Mouse (Mus musculus) kidney, postnatal 0 days (tissue): ENCODE results near the gene Olfr547. TPM values are rescaled to one million over a fixed set of nuclear protein-coding genes. Genes with fewer than 3 reads are reported as not detected.
"Not testable (repeated sequence)": the region's sequence is repeated elsewhere in the genome, so short reads cannot be mapped to it uniquely, and the experiment has no call there.

Source experiments
- ATAC-seq: fragments of 200-750 bp; cut with Nextera tagmentation; replicated peaks from 2 replicates; pipeline ENCODE4 v1.8.0; 2017; ENCODE audit warnings: low read depth, moderate number of reproducible peaks, moderate TSS enrichment, moderate library complexity; ENCODE audit not compliant: low FRiP score
- DNase-seq: peaks from one replicate; pipeline ENCODE4 v3.0.0-alpha.2; 2016; ENCODE audit warnings: low spot score
- H3K27ac ChIP-seq: fragments of 300-500 bp; sonication (generic); 2 replicates; pipeline ENCODE4 v1.5.1; 2014; ENCODE audit warnings: mild to moderate bottlenecking
- H3K27me3 ChIP-seq: fragments of 300-500 bp; sonication (generic); 2 replicates; pipeline ENCODE4 v1.6.1; 2014; ENCODE audit warnings: low read length, mixed read lengths; ENCODE audit not compliant: insufficient read depth
- H3K36me3 ChIP-seq: fragments of 300-500 bp; sonication (generic); 2 replicates; pipeline ENCODE4 v1.6.1; 2014; ENCODE audit warnings: low read length, mixed read lengths; ENCODE audit not compliant: insufficient read depth
- H3K4me1 ChIP-seq: fragments of 300-500 bp; sonication (generic); replicated peaks from 2 replicates; pipeline ENCODE4 v1.6.1; 2014; ENCODE audit warnings: antibody characterized with exemption, low read length, mixed read lengths; ENCODE audit not compliant: insufficient read depth
- H3K4me2 ChIP-seq: fragments of 300-500 bp; sonication (generic); 2 replicates; pipeline ENCODE4 v1.6.1; 2014; ENCODE audit warnings: mild to moderate bottlenecking, low read length, moderate library complexity, mixed read lengths
- H3K4me3 ChIP-seq: fragments of 300-500 bp; sonication (generic); replicated peaks from 2 replicates; pipeline ENCODE4 v1.5.1; 2014; ENCODE audit warnings: low read depth, low read length
- H3K9ac ChIP-seq: fragments of 300-500 bp; sonication (generic); 2 replicates; pipeline ENCODE4 v1.6.1; 2014; ENCODE audit warnings: low read depth, low read length
- H3K9me3 ChIP-seq: fragments of 300-500 bp; sonication (generic); replicated peaks from 2 replicates; pipeline ENCODE4 v1.6.1; 2016; ENCODE audit warnings: low read length, inconsistent platforms, mixed read lengths
- CTCF ChIP-seq: IDR thresholded peaks from 2 replicates; pipeline ENCODE4 v1.5.1; 2016; ENCODE audit warnings: antibody characterized with exemption, low read depth, mild to moderate bottlenecking, moderate library complexity
- WGBS: fragments of 180-500 bp; shearing (Covaris S2); extraction: QIAGEN DNeasy Blood & Tissue Kit; methylation state at CpG from one replicate; pipeline ENCODE4 v1.1.7; 2014; 5-methylcytosine and 5-hydroxymethylcytosine counted together
- polyA plus RNA-seq: library from polyadenylated mRNA; unstranded; fragments of >200 nt; fragmentation: Nextera tagmentation; extraction: Ambion mirVana; gene quantifications from 2 replicates; pipeline ENCODE4 v1.2.1, GENCODE M21; 2015

Olfr547 gene
- not detected in 2 replicates for polyA plus RNA-seq

DNA sequence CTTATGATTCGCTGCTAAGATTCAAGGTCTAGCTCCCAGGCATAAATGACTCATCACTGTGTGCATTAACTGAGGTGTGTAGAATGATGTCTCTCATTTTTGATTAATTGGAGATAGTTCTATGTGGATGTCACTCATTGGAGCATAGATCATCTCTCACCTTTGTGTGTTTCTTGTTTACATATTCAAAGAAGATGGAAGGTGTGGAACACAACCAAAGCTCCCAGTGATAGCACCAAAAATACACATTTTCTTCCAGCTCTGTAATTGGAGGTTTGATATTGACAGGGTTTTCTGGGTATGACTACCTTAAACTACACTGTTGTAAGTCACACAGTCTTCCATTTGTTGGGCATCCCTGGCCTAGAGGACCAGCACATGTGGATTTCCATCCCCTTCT is at the start of gene Olfr547:
Gene Olfr547 (plus strand): TSS at position 301 of the 400 bp plus-strand sequence.
- no peak within 1 kb of the TSS for H3K4me3 ChIP-seq
- no peak for ATAC-seq
- H3K4me2 ChIP-seq = no peak within 1 kb of the TSS
- DNase-seq = no peak
- WGBS = 76% methylated on average over 1 of the region's 1 CpGs
- no peak within 1 kb of the TSS for H3K9ac ChIP-seq
- H3K27me3 ChIP-seq = no peaks in the 10 kb centered on the region
- H3K27ac ChIP-seq = no peak within 1 kb of the TSS
- no peak for TF ChIP-seq CTCF
- H3K4me1 ChIP-seq = no peaks in the 10 kb centered on the region
- no peaks in the 10 kb centered on the region for H3K9me3 ChIP-seq
- no peaks in the 10 kb centered on the region for H3K36me3 ChIP-seq

DNA sequence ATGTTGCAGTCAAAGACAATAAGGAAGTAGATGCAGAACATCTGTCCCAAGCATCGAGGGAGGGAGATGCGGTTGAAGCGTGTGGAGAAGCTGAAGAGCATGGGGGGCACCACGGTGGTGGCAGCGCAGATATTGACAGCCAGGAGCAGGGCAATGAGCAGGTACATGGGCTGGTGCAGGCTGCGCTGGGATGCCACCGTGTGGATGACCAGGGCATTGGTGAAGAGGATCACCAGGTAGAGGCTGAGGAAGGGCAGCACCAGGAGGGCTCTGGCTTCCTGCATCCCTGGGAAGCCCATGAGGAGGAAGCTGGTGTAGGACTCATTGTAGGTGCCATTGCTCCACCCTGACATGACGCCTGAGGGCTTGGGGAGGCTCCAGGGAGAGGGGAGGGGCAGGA is 49.8 kb upstream of the Olfr547 start:
- 80% methylated on average over 7 of the region's 8 CpGs for WGBS
- not testable (repeated sequence) for DNase-seq, H3K9me3 ChIP-seq, H3K4me1 ChIP-seq, H3K9ac ChIP-seq, H3K36me3 ChIP-seq, H3K4me2 ChIP-seq, H3K27me3 ChIP-seq, H3K4me3 ChIP-seq, ATAC-seq, H3K27ac ChIP-seq

DNA sequence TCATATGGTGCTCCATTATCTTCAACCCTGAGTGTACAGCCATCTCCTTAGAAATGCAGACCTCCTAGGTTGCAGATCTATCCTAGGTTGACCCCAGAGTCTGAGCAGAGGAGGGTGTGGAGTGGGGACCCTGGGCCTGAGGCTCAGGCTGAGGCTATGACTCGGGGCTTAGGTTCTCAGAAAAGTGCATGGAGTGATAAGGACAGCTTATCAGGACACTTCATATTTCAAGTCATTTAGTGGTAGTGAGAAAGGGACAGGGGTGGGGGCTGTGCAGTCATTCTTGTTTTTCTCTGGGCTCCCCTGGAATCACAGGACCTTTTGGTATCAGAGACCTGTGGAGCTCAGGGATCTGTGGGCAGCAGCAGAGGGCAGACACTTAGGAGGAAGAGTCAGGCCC is 48.4 kb upstream of the Olfr547 start:
- Histone ChIP-seq H3K36me3 (no peaks in the 10 kb centered on the region), H3K4me3 (no peak overlapping the region), H3K27ac (no peak overlapping the region), H3K9me3 (no peaks in the 10 kb centered on the region), H3K27me3 (no peaks in the 10 kb centered on the region), H3K9ac (no peak overlapping the region), H3K4me2 (no peak overlapping the region), H3K4me1 (no peaks in the 10 kb centered on the region)
- no peak for TF ChIP-seq CTCF
- 57% methylated on average over 1 of the region's 1 CpGs for WGBS
- DNase-seq = no peak
- no peak for ATAC-seq

DNA sequence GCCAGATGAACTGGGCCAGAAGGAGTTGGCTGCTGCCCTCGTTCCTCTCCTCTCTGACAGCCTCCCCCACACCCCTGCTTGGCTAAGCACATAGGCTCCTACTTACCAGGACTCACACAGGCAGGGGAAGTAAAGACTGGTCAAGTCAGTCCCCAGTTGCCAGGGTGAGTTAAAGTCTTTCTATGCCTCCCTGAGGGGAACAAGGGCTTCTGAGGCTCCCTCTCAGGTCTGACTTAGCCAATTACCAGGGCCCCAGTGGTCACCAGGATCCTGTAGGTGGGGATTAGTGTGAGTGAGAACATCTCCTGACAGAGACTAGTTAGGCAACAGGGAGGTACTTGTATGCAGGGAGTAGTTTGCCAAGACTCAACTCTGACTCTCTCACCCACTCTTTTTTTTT is 46.4 kb upstream of the Olfr547 start, which contains the start of gene Olfr544:
Gene Olfr544 (minus strand): TSS at position 153 of the 400 bp plus-strand sequence.
- ATAC-seq = no peak
- 42% methylated on average over 1 of the region's 1 CpGs for WGBS
- Histone ChIP-seq H3K27ac (no peak within 1 kb of the TSS), H3K27me3 (no peaks in the 10 kb centered on the region), H3K4me2 (no peak within 1 kb of the TSS), H3K36me3 (no peaks in the 10 kb centered on the region), H3K4me1 (no peaks in the 10 kb centered on the region), H3K9ac (no peak within 1 kb of the TSS), H3K4me3 (no peak within 1 kb of the TSS), H3K9me3 (no peaks in the 10 kb centered on the region)
- TF ChIP-seq CTCF = no peak
- DNase-seq = no peak

DNA sequence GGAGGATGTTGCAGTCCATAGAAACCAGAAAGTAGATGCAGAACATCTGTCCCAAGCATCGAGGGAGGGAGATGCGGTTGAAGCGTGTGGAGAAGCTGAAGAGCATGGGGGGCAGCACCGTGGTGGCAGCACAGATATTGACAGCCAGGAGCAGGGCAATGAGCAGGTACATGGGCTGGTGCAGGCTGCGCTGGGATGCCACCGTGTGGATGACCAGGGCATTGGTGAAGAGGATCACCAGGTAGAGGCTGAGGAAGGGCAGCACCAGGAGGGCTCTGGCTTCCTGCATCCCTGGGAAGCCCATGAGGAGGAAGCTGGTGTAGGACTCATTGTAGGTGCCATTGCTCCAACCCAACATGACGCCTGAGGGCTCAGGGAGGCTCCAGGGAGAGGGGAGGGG is 40.1 kb upstream of the Olfr547 start:
- H3K4me2 ChIP-seq, H3K27me3 ChIP-seq, H3K4me3 ChIP-seq, H3K27ac ChIP-seq, H3K4me1 ChIP-seq, H3K9ac ChIP-seq, ATAC-seq, H3K9me3 ChIP-seq, DNase-seq, H3K36me3 ChIP-seq: not testable (repeated sequence)
- WGBS = 59% methylated on average over 5 of the region's 7 CpGs

DNA sequence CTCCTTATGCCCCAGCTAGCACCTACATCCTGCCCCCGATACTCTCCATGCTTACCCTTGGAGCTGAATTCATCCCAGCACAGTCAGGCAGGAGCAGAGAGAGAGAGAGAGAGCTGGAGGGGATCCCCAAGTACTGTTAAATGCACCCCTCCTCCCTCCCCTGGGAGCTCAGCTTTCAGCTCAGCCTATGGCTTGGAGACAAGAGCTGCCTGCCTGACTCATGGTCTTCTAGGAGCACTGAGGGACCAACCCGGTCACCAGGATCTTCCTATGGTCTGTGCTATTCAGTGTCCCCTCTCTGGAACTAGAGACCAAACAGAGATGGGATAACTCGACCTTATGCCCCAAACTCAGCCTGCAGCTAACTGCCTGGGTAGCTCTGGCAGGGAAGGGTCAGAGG is 35.1 kb upstream of the Olfr547 start, which contains the start of gene Olfr545:
Gene Olfr545 (minus strand): TSS at position 101 of the 400 bp plus-strand sequence.
- H3K4me3 ChIP-seq = no peak within 1 kb of the TSS
- H3K27ac ChIP-seq = no peak within 1 kb of the TSS
- no peaks in the 10 kb centered on the region for H3K27me3 ChIP-seq
- no peak within 1 kb of the TSS for H3K9ac ChIP-seq
- H3K4me2 ChIP-seq = no peak within 1 kb of the TSS
- no peaks in the 10 kb centered on the region for H3K36me3 ChIP-seq
- 71% methylated on average over 3 of the region's 3 CpGs for WGBS
- TF ChIP-seq CTCF = no peak
- no peak for DNase-seq
- no peak for ATAC-seq
- H3K9me3 ChIP-seq = no peaks in the 10 kb centered on the region
- no peaks in the 10 kb centered on the region for H3K4me1 ChIP-seq

DNA sequence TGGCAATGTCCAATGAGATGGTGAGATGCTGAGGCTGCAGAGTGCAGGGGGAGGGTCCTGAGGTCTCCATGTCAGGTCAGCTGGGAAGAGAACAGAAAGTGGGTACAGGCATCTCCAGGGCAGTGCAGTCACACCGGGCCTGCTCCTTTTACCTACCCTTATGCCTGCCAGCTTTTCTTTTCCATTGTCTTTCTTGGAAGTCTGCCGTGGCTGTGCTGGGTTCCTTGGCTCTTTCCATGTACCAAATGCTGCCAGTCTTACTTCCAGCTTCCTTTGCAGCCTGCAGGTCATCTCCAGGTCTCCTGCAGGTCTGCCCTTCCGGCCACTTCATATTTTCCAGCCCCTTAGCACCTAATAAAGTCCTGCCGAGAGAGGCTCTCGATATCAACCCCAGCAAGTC is 32.6 kb upstream of the Olfr547 start:
- no peak overlapping the region for H3K4me2 ChIP-seq
- TF ChIP-seq CTCF = no peak
- DNase-seq (no peak), ATAC-seq (no peak)
- H3K27me3 ChIP-seq = no peaks in the 10 kb centered on the region
- WGBS = 71% methylated on average over 5 of the region's 5 CpGs
- no peak overlapping the region for H3K27ac ChIP-seq
- no peaks in the 10 kb centered on the region for H3K36me3 ChIP-seq
- H3K9ac ChIP-seq = no peak overlapping the region
- no peaks in the 10 kb centered on the region for H3K4me1 ChIP-seq
- no peak overlapping the region for H3K4me3 ChIP-seq
- no peaks in the 10 kb centered on the region for H3K9me3 ChIP-seq
